Mouse (Mus musculus) thymus, postnatal 36 days (tissue): Measurements from ENCODE around the gene Cib4.
A peak's percentile ranks its signal among the peaks of the same experiment; 100 is the strongest.

ENCODE experiments used
- DNase-seq, 2 experiments: peaks; one replicate each; pipeline ENCODE4 v3.0.0; 2022; ENCODE audit warnings: mixed read lengths in 2 of 2

The Cib4 gene

DNA sequence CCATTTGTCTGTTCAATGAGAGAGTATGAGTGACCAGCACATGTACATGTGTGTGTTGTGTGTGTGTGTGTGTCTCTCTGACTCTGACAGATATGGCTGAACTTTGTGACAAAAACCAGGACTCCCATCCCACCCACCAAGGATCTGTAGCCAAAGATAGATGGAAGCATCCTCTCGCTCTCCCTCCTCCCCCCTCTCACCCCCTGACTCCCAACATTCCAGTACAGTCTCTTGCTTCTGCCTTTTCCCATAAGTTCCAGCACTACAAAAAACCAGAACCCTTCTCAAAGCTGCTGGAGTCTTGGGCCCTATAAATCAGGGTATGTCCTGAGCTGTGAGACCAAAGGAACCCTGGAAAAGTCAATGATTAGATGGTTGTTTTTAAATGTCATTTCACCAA, 22.8 kb upstream of the Cib4 start:
- DNase-seq: no peak

DNA sequence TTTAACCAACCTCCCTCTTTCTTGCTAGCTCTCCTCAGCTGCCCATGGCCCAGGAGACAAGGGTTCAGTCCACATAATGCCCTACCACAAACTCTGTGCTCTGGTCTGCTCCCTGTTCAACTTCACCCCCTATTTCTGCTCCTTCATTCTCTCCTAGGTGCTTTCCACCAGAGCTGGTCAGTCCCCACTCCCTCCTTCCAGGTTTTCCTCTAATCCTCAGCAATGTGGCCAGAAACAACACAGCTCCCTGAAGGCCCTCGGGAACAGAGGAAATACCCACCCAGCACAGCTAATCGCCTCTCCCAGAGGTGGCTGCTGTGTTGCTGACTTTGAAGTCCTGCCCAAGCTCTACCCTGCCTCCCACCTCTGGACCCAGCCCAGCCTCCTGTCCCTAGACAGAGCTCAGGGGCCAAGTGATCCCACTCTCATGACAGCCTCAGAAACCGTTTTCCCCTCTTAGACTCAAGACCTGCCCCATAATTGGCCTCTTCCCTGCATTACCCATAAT, 14.4 kb upstream of the Cib4 start:
- DNase-seq: no peak

- no peak for DNase-seq
These were observed 13.8 kb upstream of the Cib4 start for GRCm38 (mm10) chr5:30559421-30559820.

DNA sequence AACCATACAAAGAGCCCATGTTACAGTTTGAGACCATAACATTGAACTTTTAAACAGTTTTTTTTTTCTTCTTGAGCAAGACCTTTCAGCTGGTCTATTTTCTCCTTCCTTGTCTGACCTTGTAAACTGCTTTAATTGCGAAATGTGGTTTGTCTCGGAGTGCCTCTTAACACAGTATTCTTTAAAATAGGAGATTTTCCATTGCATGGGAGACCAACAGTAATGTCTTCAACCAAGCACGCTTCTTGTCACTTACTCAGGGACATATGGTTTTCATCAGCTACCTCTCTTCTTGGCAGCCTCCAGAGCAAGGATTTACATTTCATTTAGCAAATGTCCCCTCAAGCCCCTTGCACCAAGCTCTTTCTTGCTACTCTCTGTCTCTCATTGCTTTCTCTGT, 10.6 kb upstream of the Cib4 start:
- no peak for DNase-seq

- DNase-seq: no peak
These were observed 9.3 kb upstream of the Cib4 start for GRCm38 (mm10) chr5:30554981-30555380.

DNA sequence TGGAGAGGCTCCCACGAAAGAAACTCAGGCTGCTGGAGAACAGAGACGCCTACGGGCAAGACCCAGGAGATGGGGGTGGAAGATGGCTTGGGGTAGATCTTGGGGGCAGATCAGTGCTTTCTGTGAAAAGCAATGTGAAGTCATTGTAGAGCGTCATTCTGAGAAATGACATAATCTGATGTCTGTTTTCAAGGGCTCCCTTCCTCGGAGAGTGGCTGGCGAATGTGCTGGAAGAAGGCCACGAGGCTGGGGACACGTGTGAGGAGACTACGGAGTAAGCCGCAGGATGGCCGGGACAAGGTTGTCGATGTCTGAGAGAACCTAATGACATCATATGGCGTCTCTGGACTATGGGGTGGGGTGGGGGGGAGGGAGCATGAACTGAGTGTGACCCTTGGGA, 8.3 kb upstream of the Cib4 start:
- DNase-seq: no peak

- DNase-seq: no peak
These were observed 6.4 kb upstream of the Cib4 start for GRCm38 (mm10) chr5:30552006-30552405.

- DNase-seq: no peak
These were observed 5.5 kb upstream of the Cib4 start for GRCm38 (mm10) chr5:30551022-30551638.

- no peak for DNase-seq
These were observed 4.8 kb upstream of the Cib4 start for GRCm38 (mm10) chr5:30550334-30551021.

DNA sequence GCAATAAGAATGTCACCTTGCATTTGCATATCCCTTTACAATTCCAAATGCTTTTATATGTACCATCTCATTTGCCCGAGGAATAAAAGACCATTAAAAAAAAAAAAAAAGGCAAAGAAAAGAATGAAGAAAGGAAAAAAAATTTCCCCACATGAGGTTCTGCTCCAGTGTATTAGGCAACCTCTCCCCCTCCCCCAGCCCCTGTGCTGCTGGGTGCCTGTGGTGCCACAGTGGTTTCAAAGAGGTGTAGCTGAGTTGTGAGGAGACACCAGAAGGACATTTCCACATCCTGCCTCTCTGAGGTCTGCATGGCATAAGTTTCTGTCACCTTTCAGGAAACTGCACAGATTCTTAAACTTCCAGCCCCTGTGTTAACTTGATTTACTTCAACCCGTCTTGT, 3.0 kb upstream of the Cib4 start:
- DNase-seq: no peak

- no peak for DNase-seq
These were observed 9.5 kb downstream of the Cib4 start for GRCm38 (mm10) chr5:30536051-30536570.

- no peak for DNase-seq
These were observed 11.0 kb downstream of the Cib4 start for GRCm38 (mm10) chr5:30534637-30535036.

- no peak for DNase-seq
These were observed 16.7 kb downstream of the Cib4 start for GRCm38 (mm10) chr5:30528906-30529305.

GRCm38 (mm10) chr5:30527129-30527528, 18.5 kb downstream of the Cib4 start:
- DNase-seq: no peak

- no peak for DNase-seq
These were observed 19.5 kb downstream of the Cib4 start for GRCm38 (mm10) chr5:30525920-30526836.

DNA sequence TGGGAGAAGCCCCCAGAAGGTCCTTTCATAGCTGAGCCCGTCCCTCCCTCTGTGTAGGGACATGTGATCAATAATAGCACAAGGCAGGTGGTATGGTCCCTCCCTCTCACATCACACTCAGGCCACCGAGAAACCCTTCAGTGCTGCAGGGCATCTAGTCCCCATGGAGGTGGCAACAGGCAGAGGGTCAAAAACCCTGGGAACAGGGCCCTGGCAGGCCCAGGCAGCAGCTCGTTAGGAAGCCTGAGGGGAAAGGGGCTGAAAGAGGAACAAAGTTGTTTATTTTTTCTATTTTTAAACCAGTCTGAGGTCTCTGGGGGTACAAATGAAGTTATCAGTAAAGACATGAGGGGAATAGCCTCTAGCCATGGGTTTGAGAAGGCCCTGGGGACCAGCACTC, 21.4 kb downstream of the Cib4 start:
- no peak for DNase-seq

- DNase-seq: no peak
These were observed 22.5 kb downstream of the Cib4 start for GRCm38 (mm10) chr5:30523131-30523530.

DNA sequence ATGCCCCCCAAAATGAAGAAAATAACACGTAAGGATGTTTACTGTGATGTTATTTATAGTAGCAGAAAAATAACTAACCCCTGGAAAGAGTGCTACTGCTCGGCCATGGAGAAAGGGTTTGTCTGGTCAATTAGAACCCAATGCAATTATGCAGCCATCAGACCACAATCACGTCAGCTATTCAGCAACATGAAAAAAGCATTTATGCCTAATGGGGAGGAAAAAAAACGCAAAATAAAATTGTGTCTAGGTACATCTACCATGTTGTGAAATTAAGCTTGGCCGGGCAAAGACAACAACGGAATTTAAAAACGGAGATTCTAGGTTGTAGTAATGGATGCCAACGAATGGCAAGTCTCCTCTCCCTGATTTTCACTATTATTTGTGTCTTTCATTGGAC, 23.2 kb downstream of the Cib4 start:
- DNase-seq: no peak

GRCm38 (mm10) chr5:30520214-30520732, 25.4 kb downstream of the Cib4 start:
- no peak for DNase-seq

DNA sequence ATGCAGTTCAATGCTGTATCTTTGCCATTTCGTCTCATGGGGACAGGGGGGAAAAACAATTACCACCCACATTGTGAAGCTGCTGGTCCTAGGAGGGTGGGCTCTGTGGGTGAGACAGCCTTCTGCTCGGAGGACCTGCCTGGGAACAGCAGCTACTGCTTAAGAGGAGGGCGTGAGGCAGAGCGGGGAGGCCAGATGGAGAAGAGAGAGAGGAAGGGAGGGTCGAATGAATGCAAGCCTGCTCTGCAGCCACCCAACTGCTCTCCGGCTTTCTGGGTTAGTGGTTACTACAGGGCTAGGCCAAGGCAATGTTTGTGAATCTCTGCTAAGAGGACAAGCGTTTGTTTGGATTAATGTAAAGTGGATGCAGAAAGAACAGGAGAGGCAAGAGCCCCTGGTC, 26.1 kb downstream of the Cib4 start:
- DNase-seq: no peak

GRCm38 (mm10) chr5:30518547-30518946, 27.1 kb downstream of the Cib4 start:
- no peak for DNase-seq

- DNase-seq: no peak
These were observed 27.5 kb downstream of the Cib4 start for GRCm38 (mm10) chr5:30518108-30518507.

DNA sequence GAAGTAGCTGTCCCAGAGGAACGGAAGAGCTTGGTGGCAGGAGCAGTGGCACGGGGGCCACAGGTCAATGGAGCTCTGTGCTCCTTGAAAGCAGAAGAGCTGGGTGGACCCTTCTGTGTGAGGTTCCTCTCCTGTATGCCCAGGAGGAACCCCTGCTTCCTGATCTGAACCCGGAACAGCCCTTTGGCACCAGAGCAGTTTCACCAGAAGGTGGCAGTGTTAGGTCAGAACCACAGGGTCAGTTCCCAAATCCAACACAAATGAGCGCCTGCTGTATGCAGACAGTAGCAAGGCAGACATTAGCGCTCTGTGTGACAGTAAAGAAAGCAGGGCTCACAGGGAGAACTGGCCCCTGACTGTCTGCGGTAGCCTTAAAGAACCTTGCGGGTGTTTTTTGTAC, 29.3 kb downstream of the Cib4 start:
- peak; percentile 34 to 36 for DNase-seq
